Mouse (Mus musculus) MEL (cell line): ENCODE results near the gene Miga2. TPM values are rescaled to one million over a fixed set of nuclear protein-coding genes. Genes with fewer than 3 reads are reported as not detected.

ENCODE experiments used
- DNase-seq: peaks from one replicate; pipeline ENCODE4 v3.0.0; 2011; ENCODE audit warnings: low read depth, low spot score
- H3K27ac ChIP-seq: 2 replicates; pipeline ENCODE4 v1.5.1; 2012; ENCODE audit warnings: low read depth, mild to moderate bottlenecking, control low read depth, low read length, moderate library complexity; ENCODE audit not compliant: control insufficient read depth
- H3K27me3 ChIP-seq, 2 experiments: fragments of 150-350 bp in 1 of 2; sonication (generic) in 1 of 2; 2 replicates each; pipeline ENCODE4 v1.6.1; 2012; ENCODE audit warnings: low read length in 2 of 2, mild to moderate bottlenecking in 2 of 2, improper control_type of control experiment in 1 of 2, moderate library complexity in 1 of 2; ENCODE audit not compliant: insufficient read depth in 2 of 2, control insufficient read depth in 1 of 2
- H3K36me3 ChIP-seq, 2 experiments: 2 replicates each; pipeline ENCODE4 v1.6.1; 2012 to 2014; ENCODE audit warnings: low read length in 2 of 2, improper control_type of control experiment in 1 of 2, inconsistent platforms in 1 of 2, mild to moderate bottlenecking in 1 of 2; ENCODE audit not compliant: insufficient read depth in 2 of 2, control insufficient read depth in 1 of 2
- H3K4me1 ChIP-seq, 2 experiments: fragments of 150-350 bp in 1 of 2; sonication (generic) in 1 of 2; 2 replicates each; pipeline ENCODE4 v1.6.1; 2012; ENCODE audit warnings: low read length in 2 of 2, improper control_type of control experiment in 1 of 2, mild to moderate bottlenecking in 1 of 2; ENCODE audit not compliant: insufficient read depth in 2 of 2, control insufficient read depth in 1 of 2
- H3K4me3 ChIP-seq, 2 experiments: fragments of 150-350 bp in 1 of 2; sonication (generic) in 1 of 2; 2 replicates each; pipeline ENCODE4 v1.5.1; 2012; ENCODE audit warnings: low read depth in 2 of 2, low read length in 2 of 2, mild to moderate bottlenecking in 2 of 2, moderate library complexity in 2 of 2, control low read depth in 1 of 2, improper control_type of control experiment in 1 of 2; ENCODE audit not compliant: control insufficient read depth in 1 of 2, insufficient read depth in 1 of 2
- H3K79me2 ChIP-seq: 2 replicates; pipeline ENCODE4 v1.6.1; 2012; ENCODE audit warnings: mild to moderate bottlenecking, low read length, moderate library complexity; ENCODE audit not compliant: control insufficient read depth, poor library complexity, insufficient read depth
- H3K9ac ChIP-seq: 2 replicates; pipeline ENCODE4 v1.6.1; 2012; ENCODE audit warnings: low read depth, mild to moderate bottlenecking, control low read depth, low read length, moderate library complexity; ENCODE audit not compliant: control insufficient read depth, poor library complexity, severe bottlenecking
- H3K9me3 ChIP-seq: fragments of 150-350 bp; sonication (generic); replicated peaks from 2 replicates; pipeline ENCODE4 v1.6.1; 2012; ENCODE audit warnings: mild to moderate bottlenecking, low read length, improper control_type of control experiment, moderate library complexity; ENCODE audit not compliant: insufficient read depth
- BHLHE40 ChIP-seq: IDR thresholded peaks from 2 replicates; pipeline ENCODE4 v1.6.1; 2012; ENCODE audit warnings: low read depth, mild to moderate bottlenecking, inconsistent platforms, low read length, improper control_type of control experiment, borderline replicate concordance
- CHD1 ChIP-seq: IDR thresholded peaks from 2 replicates; pipeline ENCODE4 v1.6.1; 2012; ENCODE audit warnings: low read depth, mild to moderate bottlenecking, inconsistent platforms, low read length, improper control_type of control experiment
- CHD2 ChIP-seq: IDR thresholded peaks from 2 replicates; pipeline ENCODE4 v1.6.1; 2011; ENCODE audit warnings: low read length, improper control_type of control experiment
- CTCF ChIP-seq, 3 experiments: IDR thresholded peaks in 2 of 3; conservative IDR thresholded peaks in 1 of 3; 2 replicates each; pipeline ENCODE4 v1.5.1; 2011 to 2012; ENCODE audit warnings: low read length in 3 of 3, low read depth in 2 of 3, mild to moderate bottlenecking in 2 of 3, improper control_type of control experiment in 1 of 3, inconsistent platforms in 1 of 3, mixed read lengths in 1 of 3, moderate library complexity in 1 of 3; ENCODE audit not compliant: control insufficient read depth in 1 of 3, insufficient read depth in 1 of 3, poor library complexity in 1 of 3, severe bottlenecking in 1 of 3
- E2F4 ChIP-seq: IDR thresholded peaks from 2 replicates; pipeline ENCODE4 v1.6.1; 2011; ENCODE audit warnings: low read depth, low read length, improper control_type of control experiment, borderline replicate concordance
- ELF1 ChIP-seq: IDR thresholded peaks from 2 replicates; pipeline ENCODE4 v1.6.1; 2014; ENCODE audit warnings: low read depth, mild to moderate bottlenecking, inconsistent platforms, low read length, improper control_type of control experiment, moderate library complexity
- ETS1 ChIP-seq: IDR thresholded peaks from 2 replicates; pipeline ENCODE4 v1.6.1; 2012; ENCODE audit warnings: low read depth, mild to moderate bottlenecking, inconsistent platforms, low read length, improper control_type of control experiment, moderate library complexity
- GABPA ChIP-seq: IDR thresholded peaks from 2 replicates; pipeline ENCODE4 v1.6.1; 2012; ENCODE audit warnings: low read depth, mild to moderate bottlenecking, inconsistent platforms, low read length, improper control_type of control experiment, moderate library complexity
- GATA1 ChIP-seq: IDR thresholded peaks from 2 replicates; pipeline ENCODE4 v1.6.1; 2011; ENCODE audit warnings: low read depth, low read length, improper control_type of control experiment
- HCFC1 ChIP-seq: IDR thresholded peaks from 2 replicates; pipeline ENCODE4 v1.6.1; 2012; ENCODE audit warnings: low read depth, mild to moderate bottlenecking, inconsistent platforms, low read length, improper control_type of control experiment, moderate library complexity
- JUND ChIP-seq: IDR thresholded peaks from 2 replicates; pipeline ENCODE4 v1.6.1; 2011; ENCODE audit warnings: low read depth, mild to moderate bottlenecking, improper control_type of control experiment, low read length
- KAT2A ChIP-seq: conservative IDR thresholded peaks from 2 replicates; pipeline ENCODE4 v1.6.1; 2012; ENCODE audit warnings: low read depth, low read length, improper control_type of control experiment, inconsistent platforms
- MAFK ChIP-seq: IDR thresholded peaks from 2 replicates; pipeline ENCODE4 v1.6.1; 2011; ENCODE audit warnings: low read depth, mild to moderate bottlenecking, low read length, improper control_type of control experiment, borderline replicate concordance
- MAX ChIP-seq: IDR thresholded peaks from 2 replicates; pipeline ENCODE4 v1.6.1; 2011; ENCODE audit warnings: low read length, improper control_type of control experiment
- MAZ ChIP-seq: IDR thresholded peaks from 2 replicates; pipeline ENCODE4 v1.6.1; 2012; ENCODE audit warnings: low read depth, mild to moderate bottlenecking, inconsistent platforms, low read length, improper control_type of control experiment
- MEF2A ChIP-seq: IDR thresholded peaks from 2 replicates; pipeline ENCODE4 v1.6.1; 2014; ENCODE audit warnings: low read depth, mild to moderate bottlenecking, inconsistent platforms, low read length, improper control_type of control experiment; ENCODE audit not compliant: poor library complexity, insufficient replicate concordance, severe bottlenecking; ENCODE audit errors: extremely low read depth
- MXI1 ChIP-seq: IDR thresholded peaks from 2 replicates; pipeline ENCODE4 v1.6.1; 2011; ENCODE audit warnings: mild to moderate bottlenecking, low read depth, low read length, improper control_type of control experiment
- MYB ChIP-seq: IDR thresholded peaks from 2 replicates; pipeline ENCODE4 v1.6.1; 2011; ENCODE audit warnings: mild to moderate bottlenecking, low read depth, low read length, improper control_type of control experiment
- NELFE ChIP-seq: IDR thresholded peaks from 2 replicates; pipeline ENCODE4 v1.6.1; 2011; ENCODE audit warnings: low read depth, low read length, improper control_type of control experiment
- NRF1 ChIP-seq: IDR thresholded peaks from 2 replicates; pipeline ENCODE4 v1.6.1; 2014; ENCODE audit warnings: low read depth, mild to moderate bottlenecking, inconsistent platforms, low read length, improper control_type of control experiment, moderate library complexity; ENCODE audit not compliant: poor library complexity, insufficient read depth, severe bottlenecking
- POLR2A ChIP-seq, 2 experiments: IDR thresholded peaks; 2 replicates each; pipeline ENCODE4 v1.6.1; 2011 to 2012; ENCODE audit warnings: low read length in 2 of 2, mild to moderate bottlenecking in 2 of 2, control low read depth in 1 of 2, improper control_type of control experiment in 1 of 2, low read depth in 1 of 2, moderate library complexity in 1 of 2; ENCODE audit not compliant: control insufficient read depth in 1 of 2, insufficient read depth in 1 of 2, poor library complexity in 1 of 2
- POLR2AphosphoS2 ChIP-seq: IDR thresholded peaks from 2 replicates; pipeline ENCODE4 v1.6.1; 2011; ENCODE audit warnings: low read length, improper control_type of control experiment
- RCOR1 ChIP-seq: IDR thresholded peaks from 2 replicates; pipeline ENCODE4 v1.6.1; 2012; ENCODE audit warnings: low read depth, mild to moderate bottlenecking, inconsistent platforms, low read length, improper control_type of control experiment
- SIN3A ChIP-seq: IDR thresholded peaks from 2 replicates; pipeline ENCODE4 v1.6.1; 2012; ENCODE audit warnings: low read length, improper control_type of control experiment, inconsistent platforms
- SMC3 ChIP-seq: IDR thresholded peaks from 2 replicates; pipeline ENCODE4 v1.6.1; 2011; ENCODE audit warnings: low read depth, low read length, improper control_type of control experiment
- TAL1 ChIP-seq: IDR thresholded peaks from 2 replicates; pipeline ENCODE4 v1.6.1; 2012; ENCODE audit warnings: mild to moderate bottlenecking, inconsistent platforms, low read length, moderate library complexity, mixed read lengths
- TBP ChIP-seq: IDR thresholded peaks from 2 replicates; pipeline ENCODE4 v1.8.0; 2011; ENCODE audit warnings: low read depth, low read length, improper control_type of control experiment
- TCF12 ChIP-seq: IDR thresholded peaks from 2 replicates; pipeline ENCODE4 v1.6.1; 2014; ENCODE audit warnings: low read depth, mild to moderate bottlenecking, inconsistent platforms, low read length, improper control_type of control experiment, moderate library complexity
- UBTF ChIP-seq: IDR thresholded peaks from 2 replicates; pipeline ENCODE4 v1.6.1; 2012; ENCODE audit warnings: low read depth, mild to moderate bottlenecking, inconsistent platforms, low read length, improper control_type of control experiment, moderate library complexity, borderline replicate concordance; ENCODE audit not compliant: insufficient read depth
- USF2 ChIP-seq, 2 experiments: IDR thresholded peaks; 2 replicates each; pipeline ENCODE4 v1.6.1; 2011 to 2012; ENCODE audit warnings: improper control_type of control experiment in 2 of 2, low read length in 2 of 2, borderline replicate concordance in 1 of 2, inconsistent platforms in 1 of 2, low read depth in 1 of 2, mild to moderate bottlenecking in 1 of 2; ENCODE audit not compliant: insufficient read depth in 1 of 2
- ZC3H11A ChIP-seq: IDR thresholded peaks from 2 replicates; pipeline ENCODE4 v1.6.1; 2012; ENCODE audit warnings: low read depth, mild to moderate bottlenecking, inconsistent platforms, low read length, improper control_type of control experiment
- ZKSCAN1 ChIP-seq: IDR thresholded peaks from 2 replicates; pipeline ENCODE4 v1.6.1; 2012; ENCODE audit warnings: low read depth, mild to moderate bottlenecking, inconsistent platforms, low read length, improper control_type of control experiment, moderate library complexity
- ZMIZ1 ChIP-seq: IDR thresholded peaks from 2 replicates; pipeline ENCODE4 v1.6.1; 2012; ENCODE audit warnings: low read depth, mild to moderate bottlenecking, inconsistent platforms, low read length, improper control_type of control experiment, moderate library complexity
- ZNF384 ChIP-seq: IDR thresholded peaks from 2 replicates; pipeline ENCODE4 v1.6.1; 2012; ENCODE audit warnings: low read depth, mild to moderate bottlenecking, inconsistent platforms, low read length, improper control_type of control experiment
- polyA plus RNA-seq, 2 experiments: library from polyadenylated mRNA; stranded (reverse) in 1 of 2; unstranded in 1 of 2; fragments of >175 nt in 1 of 2; fragments of >200 nt in 1 of 2; gene quantifications; 2 replicates each; pipeline versions ENCODE4 v1.2.1 to v1.2.4; 2012; ENCODE audit warnings: low replicate concordance in 2 of 2, low read depth in 1 of 2; ENCODE audit not compliant: insufficient read length in 2 of 2, insufficient read depth in 1 of 2, missing spikeins in 1 of 2
- total RNA-seq: library from RNA; depleted of rRNA; stranded (reverse); fragments of 300-350 nt; gene quantifications from 2 replicates; pipeline ENCODE4 v1.2.3, GENCODE M21; 2012; rRNA removed

Gene Miga2
- total RNA-seq (15.3 and 25.8 TPM in 2 replicates), polyA plus RNA-seq (10 to 100 TPM in 1 of 2 experiments, not detected in 1; 20.3 TPM)

- H3K27me3 ChIP-seq = no peaks in the 10 kb centered on the region
- no peaks in the 10 kb centered on the region for H3K9me3 ChIP-seq
- H3K27ac ChIP-seq = peak within 1 kb of the TSS; percentile 14; the same call in 1 of the 2 replicates
- H3K9ac ChIP-seq = peak within 1 kb of the TSS; percentile 82
- H3K36me3 ChIP-seq = peaks cover 0 to 3% of the 10 kb centered on the region in 2 experiments; a peak in 2 of 4 replicates
- H3K4me1 ChIP-seq = peaks cover 0 to 2% of the 10 kb centered on the region in 2 experiments; a peak in 1 of 4 replicates
- peak within 1 kb of the TSS; percentile 84 to 94 for H3K4me3 ChIP-seq
- peaks cover 15% of the 10 kb centered on the region for H3K79me2 ChIP-seq
- peak; percentile 99 for DNase-seq
- TF ChIP-seq NELFE = peak; percentile 71
- TF ChIP-seq MXI1 = peak; percentile 92
- TF ChIP-seq TAL1 = no peak
- TF ChIP-seq MAX = peak; percentile 73
- TF ChIP-seq ELF1 = no peak; the same call in 1 of the 2 replicates
- TF ChIP-seq MEF2A = no peak
- TF ChIP-seq POLR2AphosphoS2 = peak; percentile 64; the same call in 1 of the 2 replicates
- TF ChIP-seq GABPA = no peak
- TF ChIP-seq POLR2A (IDR thresholded peaks at IDR 0.05; ENCODE audit: control insufficient read depth in 1 of 2, insufficient read depth in 1 of 2, low read depth in 1 of 2, low read length in 2 of 2, poor library complexity in 1 of 2) = peak; percentile 32 to 70; a peak in 2 of 4 replicates
- peak; percentile 55 for TF ChIP-seq KAT2A
- TF ChIP-seq RCOR1 = no peak
- TF ChIP-seq ZNF384 = peak; percentile 97
- TF ChIP-seq CHD1 = no peak
- TF ChIP-seq ZC3H11A = no peak
- TF ChIP-seq ZKSCAN1 = no peak
- TF ChIP-seq TBP = peak; percentile 56; the same call in 1 of the 2 replicates
- peak; percentile 14; the same call in 1 of the 2 replicates for TF ChIP-seq ETS1
- TF ChIP-seq ZMIZ1 = 0 out of 2 replicates have a peak, but pooled peaks have one; percentile 66
- no peak for TF ChIP-seq MAZ
- TF ChIP-seq HCFC1 = peak; percentile 84
- no peak for TF ChIP-seq GATA1
- no peak for TF ChIP-seq SMC3
- no peak for TF ChIP-seq CTCF (IDR thresholded peaks at IDR 0.05 in 2 of 3, conservative IDR thresholded peaks at IDR 0.05 in 1 of 3; ENCODE audit: control insufficient read depth in 1 of 3, insufficient read depth in 1 of 3, low read depth in 2 of 3, low read length in 3 of 3, poor library complexity in 1 of 3, severe bottlenecking in 1 of 3)
- peak; percentile 29; the same call in 1 of the 2 replicates for TF ChIP-seq CHD2
- peak; percentile 3; the same call in 1 of the 2 replicates for TF ChIP-seq TCF12
- TF ChIP-seq NRF1 = peak; percentile 38; the same call in 1 of the 2 replicates
- no peak for TF ChIP-seq E2F4
- no peak for TF ChIP-seq BHLHE40
- TF ChIP-seq USF2 (IDR thresholded peaks at IDR 0.05; ENCODE audit: borderline replicate concordance in 1 of 2, insufficient read depth in 1 of 2, low read depth in 1 of 2, low read length in 2 of 2) = no peak
- TF ChIP-seq SIN3A = peak; percentile 92
- no peak for TF ChIP-seq JUND
- TF ChIP-seq MYB = no peak
- no peak for TF ChIP-seq UBTF
- no peak for TF ChIP-seq MAFK
Observed at GRCm38 (mm10) chr2:30363773-30364650, at the start of gene Miga2. TSS of gene Miga2 (plus strand) at chr2:30364233.
